Mouse (Mus musculus) liver, embryonic 15.5 days (tissue): ENCODE results near the gene Gm8122. TPM values are rescaled to one million over a fixed set of nuclear protein-coding genes. Genes with fewer than 3 reads are reported as not detected.
"Not testable (repeated sequence)": the region's sequence is repeated elsewhere in the genome, so short reads cannot be mapped to it uniquely, and the experiment has no call there.

Experiments
- ATAC-seq: fragments of 200-750 bp; cut with Nextera tagmentation; 2 replicates; pipeline ENCODE4 v1.8.0; 2017; ENCODE audit warnings: moderate number of reproducible peaks, mild to moderate bottlenecking, moderate library complexity; ENCODE audit not compliant: insufficient read depth
- H3K27ac ChIP-seq: fragments of 300-500 bp; sonication (generic); replicated peaks from 2 replicates; pipeline ENCODE4 v1.5.1; 2015; ENCODE audit warnings: mild to moderate bottlenecking, inconsistent platforms
- H3K27me3 ChIP-seq: fragments of 300-500 bp; sonication (generic); 2 replicates; pipeline ENCODE4 v1.6.1; 2015; ENCODE audit warnings: mild to moderate bottlenecking, inconsistent platforms
- H3K36me3 ChIP-seq: fragments of 300-500 bp; sonication (generic); replicated peaks from 2 replicates; pipeline ENCODE4 v1.6.1; 2015; ENCODE audit warnings: moderate library complexity, mild to moderate bottlenecking, inconsistent platforms
- H3K4me1 ChIP-seq: fragments of 300-500 bp; sonication (generic); replicated peaks from 2 replicates; pipeline ENCODE4 v1.6.1; 2015; ENCODE audit warnings: inconsistent platforms
- H3K4me2 ChIP-seq: fragments of 300-500 bp; sonication (generic); 2 replicates; pipeline ENCODE4 v1.6.1; 2015; ENCODE audit warnings: moderate library complexity, mild to moderate bottlenecking, inconsistent platforms
- H3K4me3 ChIP-seq: fragments of 300-500 bp; sonication (generic); replicated peaks from 2 replicates; pipeline ENCODE4 v1.5.1; 2015; ENCODE audit warnings: mild to moderate bottlenecking, inconsistent platforms
- H3K9ac ChIP-seq: fragments of 300-500 bp; sonication (generic); 2 replicates; pipeline ENCODE4 v1.6.1; 2015; ENCODE audit warnings: moderate library complexity, mild to moderate bottlenecking, inconsistent platforms
- H3K9me3 ChIP-seq: fragments of 300-500 bp; sonication (generic); replicated peaks from 2 replicates; pipeline ENCODE4 v1.6.1; 2016; ENCODE audit warnings: inconsistent platforms
- WGBS: fragments of 180-500 bp; shearing (Covaris S2); methylation state at CpG from one replicate; pipeline ENCODE4 v1.1.7; 2015; ENCODE audit warnings: mixed read lengths; ENCODE audit not compliant: insufficient replicate concordance; 5-methylcytosine and 5-hydroxymethylcytosine counted together
- polyA plus RNA-seq: library from polyadenylated mRNA; unstranded; fragments of >200 nt; fragmentation: Nextera tagmentation; extraction: Ambion mirVana; gene quantifications from 2 replicates; pipeline ENCODE4 v1.2.1, GENCODE M21; 2015

The Gm8122 gene
- polyA plus RNA-seq = not detected in 2 replicates

DNA sequence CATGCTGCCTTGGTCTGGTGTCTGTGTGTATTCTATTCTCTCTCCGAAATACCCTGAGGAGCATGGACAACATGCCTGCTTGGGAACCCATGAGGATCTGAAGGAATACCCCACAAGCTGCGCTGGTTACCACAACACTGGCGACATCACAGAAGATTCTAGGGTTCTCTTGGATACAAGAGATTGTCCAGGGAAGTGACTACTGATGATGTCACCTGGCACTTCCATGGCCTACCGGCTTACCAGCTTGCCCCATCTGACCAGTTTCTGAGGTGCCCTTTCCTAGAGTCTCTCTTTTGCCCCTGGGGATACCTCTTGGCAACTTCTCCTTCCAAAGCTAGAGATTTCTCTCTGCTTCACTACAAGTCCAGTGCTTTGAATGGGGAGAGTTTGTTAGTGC is at the start of gene Gm8122:
Gene Gm8122 (minus strand): TSS at position 101 of the 400 bp plus-strand sequence.
- H3K4me3 ChIP-seq, H3K27me3 ChIP-seq, H3K4me2 ChIP-seq, H3K27ac ChIP-seq, H3K36me3 ChIP-seq, H3K4me1 ChIP-seq, H3K9ac ChIP-seq, ATAC-seq, H3K9me3 ChIP-seq: not testable (repeated sequence)
- WGBS = 71% methylated on average over 4 of the region's 4 CpGs

DNA sequence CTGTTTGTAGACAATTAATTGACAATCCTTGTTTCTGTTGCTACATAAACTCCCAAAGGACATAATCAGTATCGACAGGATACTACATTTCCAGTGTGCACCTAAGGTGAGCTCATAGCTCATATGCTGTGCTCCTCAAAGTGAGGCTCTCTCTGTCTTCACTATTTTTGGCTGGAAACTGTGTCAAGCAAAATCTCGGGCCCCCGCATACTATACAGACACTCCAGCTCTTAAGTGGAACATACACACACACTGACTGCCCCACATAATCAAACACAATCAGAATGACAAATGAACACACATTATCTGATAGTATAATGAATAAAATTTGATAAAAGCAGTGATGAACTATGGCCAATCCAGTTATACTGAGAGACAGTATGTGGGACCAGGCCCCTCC is 43.6 kb upstream of the Gm8122 start:
- not testable (repeated sequence) for H3K27ac ChIP-seq, H3K9ac ChIP-seq, ATAC-seq, H3K4me1 ChIP-seq, H3K4me2 ChIP-seq, H3K4me3 ChIP-seq, H3K36me3 ChIP-seq, H3K27me3 ChIP-seq, H3K9me3 ChIP-seq
- WGBS = 52% methylated on average over 3 of the region's 3 CpGs

DNA sequence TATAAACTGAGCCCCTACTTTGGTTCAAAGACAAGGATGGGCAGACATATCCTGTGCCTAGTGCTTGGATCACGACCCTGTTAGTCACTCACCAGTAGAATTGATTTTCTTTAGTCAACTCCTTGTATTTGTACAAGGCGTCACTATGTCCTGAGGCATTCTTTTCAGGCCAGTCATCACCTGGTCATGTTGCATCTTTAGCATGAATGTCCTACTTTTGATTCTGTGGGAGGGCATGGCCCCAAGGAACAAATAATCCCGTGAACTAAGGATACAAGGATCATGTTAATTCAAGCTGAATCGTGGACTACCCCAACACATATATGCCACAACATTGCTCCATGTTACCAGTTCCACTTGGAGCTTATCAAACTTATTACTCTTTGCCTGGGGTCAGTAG is 43.0 kb upstream of the Gm8122 start:
- 32% methylated on average over 4 of the region's 4 CpGs for WGBS
- not testable (repeated sequence) for H3K9ac ChIP-seq, H3K27me3 ChIP-seq, H3K9me3 ChIP-seq, H3K36me3 ChIP-seq, H3K27ac ChIP-seq, H3K4me2 ChIP-seq, H3K4me3 ChIP-seq, ATAC-seq, H3K4me1 ChIP-seq

- 33% methylated on average over 2 of the region's 2 CpGs for WGBS
- H3K36me3 ChIP-seq, H3K27ac ChIP-seq, H3K4me1 ChIP-seq, H3K27me3 ChIP-seq, H3K9ac ChIP-seq, H3K9me3 ChIP-seq, H3K4me3 ChIP-seq, H3K4me2 ChIP-seq, ATAC-seq: not testable (repeated sequence)
These were observed 42.4 kb upstream of the Gm8122 start for GRCm38 (mm10) chr14:43277468-43277867.

DNA sequence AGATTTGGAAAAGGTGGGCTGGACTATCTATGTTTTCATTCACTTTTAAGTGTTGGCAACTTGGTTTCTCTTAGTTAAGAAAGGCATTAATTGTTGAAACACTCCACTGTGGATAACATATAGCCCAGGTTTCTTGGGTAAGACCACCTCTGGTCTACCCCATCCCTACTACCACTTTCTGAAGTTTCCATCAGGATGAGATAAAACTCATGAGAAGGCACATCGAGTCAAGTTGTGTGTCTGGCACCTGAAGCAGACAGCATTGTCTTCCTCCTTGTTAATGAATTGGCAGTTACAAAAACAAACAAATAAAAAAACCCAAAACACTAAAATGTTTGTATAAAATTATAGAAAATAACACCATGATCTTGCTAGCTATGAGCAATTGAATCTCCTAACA is 40.6 kb upstream of the Gm8122 start:
- 57% methylated on average over 1 of the region's 1 CpGs for WGBS
- H3K4me3 ChIP-seq, H3K9me3 ChIP-seq, H3K36me3 ChIP-seq, H3K9ac ChIP-seq, H3K4me2 ChIP-seq, ATAC-seq, H3K27me3 ChIP-seq, H3K4me1 ChIP-seq, H3K27ac ChIP-seq: not testable (repeated sequence)

DNA sequence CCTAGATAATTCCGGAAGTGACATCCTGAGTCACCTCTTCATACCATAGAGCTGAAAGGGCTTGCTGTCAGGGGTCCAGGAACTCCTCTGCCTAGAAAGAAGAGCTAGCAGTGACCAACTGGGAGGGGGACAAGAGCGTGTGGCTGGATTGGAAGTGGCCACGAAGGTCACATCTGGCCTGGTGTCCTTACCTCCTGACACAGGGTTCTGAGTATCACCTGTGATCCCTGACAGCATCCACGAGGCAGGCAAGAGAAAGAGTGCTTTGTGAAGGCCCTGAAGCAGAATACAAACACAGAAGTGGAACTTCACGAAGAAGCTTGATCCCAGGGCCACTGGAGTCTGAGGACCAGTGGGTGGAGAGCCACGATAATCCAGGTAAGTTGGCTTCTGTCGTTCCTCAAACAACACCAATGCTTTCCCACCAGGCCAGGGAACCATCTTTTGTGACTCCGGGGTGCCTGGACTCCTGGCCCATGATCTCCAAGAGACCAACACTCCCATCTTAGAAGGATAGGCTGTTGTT is 39.9 kb upstream of the Gm8122 start, which contains the start of gene Gm9732:
Gene Gm9732 (plus strand): TSS at position 51 of the 526 bp plus-strand sequence.
- not testable (repeated sequence) for H3K4me2 ChIP-seq, H3K9ac ChIP-seq, H3K27me3 ChIP-seq, H3K4me3 ChIP-seq, H3K36me3 ChIP-seq, H3K4me1 ChIP-seq, H3K27ac ChIP-seq, ATAC-seq, H3K9me3 ChIP-seq
- WGBS = 57% methylated on average over 8 of the region's 8 CpGs

- H3K27ac ChIP-seq, H3K4me3 ChIP-seq, H3K9ac ChIP-seq, ATAC-seq, H3K4me1 ChIP-seq, H3K36me3 ChIP-seq, H3K27me3 ChIP-seq, H3K9me3 ChIP-seq, H3K4me2 ChIP-seq: not testable (repeated sequence)
- WGBS = 57% methylated on average over 1 of the region's 1 CpGs
These were observed 38.1 kb upstream of the Gm8122 start for GRCm38 (mm10) chr14:43273161-43273560.

- not testable (repeated sequence) for H3K27me3 ChIP-seq, ATAC-seq, H3K4me1 ChIP-seq, H3K9me3 ChIP-seq, H3K4me2 ChIP-seq, H3K27ac ChIP-seq, H3K9ac ChIP-seq, H3K36me3 ChIP-seq, H3K4me3 ChIP-seq
- 63% methylated on average over 3 of the region's 3 CpGs for WGBS
These were observed 34.1 kb upstream of the Gm8122 start for GRCm38 (mm10) chr14:43269211-43269610.

- not testable (repeated sequence) for H3K27me3 ChIP-seq, H3K9me3 ChIP-seq, H3K4me3 ChIP-seq, H3K4me1 ChIP-seq, H3K4me2 ChIP-seq, H3K27ac ChIP-seq, H3K36me3 ChIP-seq, H3K9ac ChIP-seq, ATAC-seq
- WGBS = 17% methylated on average over 2 of the region's 2 CpGs
These were observed 33.5 kb upstream of the Gm8122 start for GRCm38 (mm10) chr14:43268521-43269084.

GRCm38 (mm10) chr14:43263421-43263820 is 28.3 kb upstream of the Gm8122 start:
- not testable (repeated sequence) for H3K4me3 ChIP-seq, H3K9me3 ChIP-seq, H3K4me1 ChIP-seq, H3K27ac ChIP-seq, H3K4me2 ChIP-seq, H3K27me3 ChIP-seq, ATAC-seq, H3K36me3 ChIP-seq, H3K9ac ChIP-seq
- WGBS = 55% methylated on average over 3 of the region's 3 CpGs

GRCm38 (mm10) chr14:43258349-43258748 is 23.2 kb upstream of the Gm8122 start, which contains the start of gene Gm8126:
Gene Gm8126, plus strand, starts transcription at chr14:43258649.
- not testable (repeated sequence) for H3K27ac ChIP-seq, H3K4me3 ChIP-seq, H3K36me3 ChIP-seq, H3K4me1 ChIP-seq, H3K9ac ChIP-seq, ATAC-seq, H3K27me3 ChIP-seq, H3K4me2 ChIP-seq, H3K9me3 ChIP-seq
- 74% methylated on average over 3 of the region's 4 CpGs for WGBS

DNA sequence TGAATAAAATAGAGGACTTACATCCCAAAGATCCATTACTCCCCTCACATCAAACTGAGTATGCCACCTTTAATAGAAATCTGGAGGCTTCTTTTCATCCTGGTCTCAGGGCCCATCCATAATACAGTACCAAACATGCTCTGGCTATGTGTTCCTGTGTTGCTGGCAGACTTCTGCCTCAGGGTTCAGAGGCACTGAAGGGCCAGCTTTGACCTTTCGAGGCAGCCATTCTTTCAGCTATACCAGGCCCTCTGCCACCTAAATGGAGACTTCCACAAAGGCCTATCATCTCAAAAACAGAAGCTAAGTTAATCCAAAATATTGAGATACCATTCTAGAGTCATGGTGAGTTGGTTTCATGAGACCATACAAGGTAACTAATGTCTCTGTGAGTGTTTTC is 21.4 kb upstream of the Gm8122 start:
- ATAC-seq, H3K27me3 ChIP-seq, H3K4me1 ChIP-seq, H3K4me2 ChIP-seq, H3K9me3 ChIP-seq, H3K9ac ChIP-seq, H3K27ac ChIP-seq, H3K36me3 ChIP-seq, H3K4me3 ChIP-seq: not testable (repeated sequence)
- WGBS = 44% methylated on average over 1 of the region's 1 CpGs
